Mouse (Mus musculus) ES-E14 (cell line): ENCODE measurements around the gene Arhgap30.

Experiments used
- MAFK ChIP-seq: IDR thresholded peaks from 2 replicates; pipeline ENCODE4 v1.6.1; 2014; ENCODE audit warnings: mild to moderate bottlenecking, low read depth, low read length, inconsistent platforms; ENCODE audit not compliant: insufficient read depth
- ZC3H11A ChIP-seq: IDR thresholded peaks from 2 replicates; pipeline ENCODE4 v1.6.1; 2012; ENCODE audit warnings: low read depth, mild to moderate bottlenecking, inconsistent platforms, low read length, borderline replicate concordance
- ZNF384 ChIP-seq: IDR thresholded peaks from 2 replicates; pipeline ENCODE4 v1.6.1; 2012; ENCODE audit warnings: low read depth, low read length, inconsistent platforms

- no peak for TF ChIP-seq ZNF384
- TF ChIP-seq ZC3H11A = peak; percentile 53; the same call in 1 of the 2 replicates
- no peak for TF ChIP-seq MAFK
These were observed 30.3 kb upstream of the Arhgap30 start for GRCm38 (mm10) chr1:171358421-171358820.
